Mouse (Mus musculus) kidney, adult 2 months (tissue): ENCODE data around the gene Smo.

Source experiments
- CTCF ChIP-seq: fragments of 200-500 bp; conservative IDR thresholded peaks from 2 replicates; pipeline ENCODE4 v1.5.1; 2011; ENCODE audit warnings: low read depth, mild to moderate bottlenecking, control low read depth, low read length, moderate library complexity, mixed read lengths; ENCODE audit not compliant: insufficient read depth, insufficient read length
- POLR2A ChIP-seq: fragments of 200-500 bp; IDR thresholded peaks from one replicate; pipeline ENCODE4 v1.6.1; 2011; ENCODE audit warnings: low read depth, low read length, control low read depth

DNA sequence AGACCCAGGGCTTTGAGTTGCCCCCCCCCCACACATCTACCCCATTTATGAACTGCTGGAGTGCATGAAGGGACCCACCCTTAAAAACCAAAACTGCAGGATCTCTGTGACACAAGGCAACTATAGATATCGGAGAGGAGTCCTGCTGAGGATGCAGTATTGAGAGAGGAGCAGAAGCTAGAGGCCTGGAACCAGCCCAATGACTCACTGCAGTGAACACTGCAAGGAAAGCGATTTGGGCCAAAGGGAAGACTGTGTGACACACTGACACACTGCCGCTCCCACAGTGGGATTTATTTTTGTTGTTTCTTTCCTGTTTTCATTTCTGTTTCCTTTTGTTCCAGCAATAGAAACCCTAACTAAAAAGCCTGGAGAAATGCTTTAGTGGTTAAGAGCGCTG lies 49.4 kb upstream of the Smo start:
- TF ChIP-seq CTCF = no peak
- no peak for TF ChIP-seq POLR2A
